Mouse (Mus musculus) ES-Bruce4 (cell line): ENCODE results near the gene Fank1.

Experiments
- CTCF ChIP-seq: IDR thresholded peaks from one replicate; pipeline ENCODE4 v1.8.1; 2011; ENCODE audit warnings: low read depth, low read length
- POLR2A ChIP-seq: IDR thresholded peaks from one replicate; pipeline ENCODE4 v1.8.1; 2011; ENCODE audit warnings: low read length; ENCODE audit not compliant: insufficient read depth

DNA sequence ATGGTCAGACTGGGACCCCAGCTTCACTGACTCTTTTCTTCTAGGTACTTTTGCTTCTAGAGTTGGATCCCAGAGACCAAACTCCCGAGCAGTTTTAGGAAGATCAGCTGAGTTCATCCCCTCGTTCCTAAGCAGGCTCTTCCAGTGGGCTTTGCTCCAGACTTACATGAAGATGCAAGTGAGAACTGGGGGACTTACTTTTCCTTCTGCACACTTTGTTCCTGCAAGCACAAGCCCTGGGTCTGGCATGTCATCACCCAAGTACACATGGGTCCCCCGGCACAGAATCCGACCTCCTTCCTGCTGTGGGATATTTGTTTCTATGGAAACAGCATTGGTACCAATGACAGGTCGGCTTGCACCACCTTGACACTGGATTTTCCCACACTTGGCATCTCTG is 142.6 kb downstream of the Fank1 start:
- TF ChIP-seq POLR2A (no peak), CTCF (no peak)
